8 mouse cellular contexts compared by ENCODE assay signal in the genomic region with DNA sequence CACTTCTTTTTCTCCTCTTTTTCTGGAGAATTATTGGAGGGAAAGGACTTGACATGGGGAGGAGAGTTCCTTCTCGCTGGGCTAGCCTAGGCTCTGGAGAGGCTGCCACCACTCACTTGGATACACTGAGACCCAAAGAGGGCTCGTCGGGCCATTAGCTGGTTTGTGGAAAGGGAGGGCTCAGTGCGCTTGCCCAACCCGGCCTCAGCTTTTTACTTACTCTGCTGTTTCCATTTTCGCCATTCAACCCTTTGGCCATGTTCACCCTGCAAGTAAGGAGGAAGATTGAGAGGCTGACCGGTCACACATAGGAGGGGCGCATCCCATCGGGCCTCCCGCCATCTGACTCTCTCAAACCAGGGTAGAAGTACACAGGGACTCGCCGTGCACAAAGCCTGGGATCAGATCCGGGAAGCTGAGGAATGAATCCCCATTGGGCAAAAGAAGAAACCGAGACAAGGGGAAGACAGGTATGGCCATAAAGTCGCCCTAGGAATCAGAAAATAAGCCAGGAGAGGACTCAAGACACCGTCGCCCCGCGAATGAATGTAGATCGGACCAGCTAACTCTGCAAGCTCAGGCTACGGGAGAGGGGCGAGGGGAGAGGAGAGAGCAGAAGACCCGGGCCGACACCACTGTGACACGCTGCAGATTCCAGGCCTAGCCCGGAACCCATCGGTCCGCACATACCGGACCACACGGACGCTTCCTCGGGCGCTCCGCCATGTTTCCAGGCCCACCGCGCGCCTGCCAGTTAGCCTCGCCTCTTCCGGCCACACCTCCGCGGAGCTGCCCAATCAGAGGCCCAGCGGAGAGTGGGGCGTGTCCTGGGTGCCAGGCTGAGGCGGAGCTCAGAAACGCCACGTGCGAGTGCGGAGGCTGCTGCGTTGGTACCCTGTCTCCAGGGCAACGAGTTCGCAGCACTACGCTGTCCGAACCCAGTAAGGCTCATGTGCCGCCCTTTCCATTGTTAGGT. TPM values are rescaled to one million over a fixed set of nuclear protein-coding genes. Genes with fewer than 3 reads are reported as not detected.
DNase-seq lines count a peak whose midpoint lies in the region; ATAC-seq and TF ChIP-seq lines count a peak whose summit lies in the region.

Spout1 (minus strand) TSS at position 760 of the 976 bp plus-strand sequence.

- peaks cover 43% of the 10 kb centered on the region for H3K36me3 ChIP-seq in embryonic facial prominence, embryonic 15.5 days
- peaks cover 36% of the 10 kb centered on the region for H3K36me3 ChIP-seq in limb, embryonic 14.5 days (ENCODE audit: control insufficient read depth, insufficient read depth, low read length)
- peaks cover 35% of the 10 kb centered on the region for H3K36me3 ChIP-seq in midbrain, postnatal 0 days (ENCODE audit: insufficient read depth, low read length)

- 2% methylated on average over 54 of the region's 54 CpGs for WGBS in bone marrow, adult 2 months
- 2% methylated on average over 54 of the region's 54 CpGs for WGBS in embryonic facial prominence, embryonic 15.5 days
- 3% methylated on average over 49 of the region's 54 CpGs for WGBS in limb, embryonic 14.5 days
- 4% methylated on average over 49 of the region's 54 CpGs for WGBS in midbrain, postnatal 0 days

- peak within 1 kb of the TSS; percentile 77 for H3K9ac ChIP-seq in embryonic facial prominence, embryonic 15.5 days
- peak within 1 kb of the TSS; percentile 78 for H3K9ac ChIP-seq in limb, embryonic 14.5 days (ENCODE audit: low read depth, low read length, severe bottlenecking)
- H3K9ac ChIP-seq in midbrain, postnatal 0 days (replicated peaks; ENCODE audit: low read length, poor library complexity, severe bottlenecking): peak within 1 kb of the TSS; percentile 73

- H3K4me2 ChIP-seq in embryonic facial prominence, embryonic 15.5 days (replicated peaks): peak within 1 kb of the TSS; percentile 85
- peak within 1 kb of the TSS; percentile 75 for H3K4me2 ChIP-seq in limb, embryonic 14.5 days (replicated peaks; ENCODE audit: low read depth, low read length, severe bottlenecking)
- peak within 1 kb of the TSS; percentile 63 for H3K4me2 ChIP-seq in midbrain, postnatal 0 days (ENCODE audit: low read depth, low read length, poor library complexity, severe bottlenecking)

- peaks cover 3% of the 10 kb centered on the region; the same call in 1 of the 2 replicates for H3K4me1 ChIP-seq in bone marrow, adult 2 months (ENCODE audit: control insufficient read depth, insufficient read depth, low read length)
- peaks cover 10% of the 10 kb centered on the region for H3K4me1 ChIP-seq in embryonic facial prominence, embryonic 15.5 days
- peaks cover 8% of the 10 kb centered on the region for H3K4me1 ChIP-seq in limb, embryonic 14.5 days (ENCODE audit: control insufficient read depth, insufficient read depth, low read length)
- H3K4me1 ChIP-seq in midbrain, postnatal 0 days (ENCODE audit: insufficient read depth, low read length): peaks cover 8% of the 10 kb centered on the region

- peak; percentile 97 for ATAC-seq in embryonic facial prominence, embryonic 15.5 days (ENCODE audit: insufficient number of reproducible peaks, low FRiP score, low TSS enrichment, low read depth)
- peak; percentile 97 for ATAC-seq in limb, embryonic 14.5 days (ENCODE audit: low FRiP score, low read depth)
- peak; percentile 98 for ATAC-seq in midbrain, postnatal 0 days (ENCODE audit: low FRiP score)

- no peaks in the 10 kb centered on the region; the same call in 1 of the 2 replicates for H3K9me3 ChIP-seq in embryonic facial prominence, embryonic 15.5 days (replicated peaks)
- no peaks in the 10 kb centered on the region for H3K9me3 ChIP-seq in limb, embryonic 14.5 days (ENCODE audit: control insufficient read depth, low read length)
- no peaks in the 10 kb centered on the region for H3K9me3 ChIP-seq in midbrain, postnatal 0 days (ENCODE audit: low read length)

- peak; percentile 76; the same call in 1 of the 2 replicates for TF ChIP-seq POLR2A in bone marrow, adult 2 months (IDR thresholded peaks at IDR 0.05; ENCODE audit: borderline replicate concordance, control insufficient read depth, low read depth, low read length)
- TF ChIP-seq POLR2A in limb, embryonic 14.5 days (IDR thresholded peaks at IDR 0.05; ENCODE audit: borderline replicate concordance, extremely low read depth, insufficient read depth, insufficient read length): no peak

- DNase-seq in 416B (ENCODE audit: low read depth): peak; percentile 97
- DNase-seq in heart, adult 8-10 months (ENCODE audit: low spot score): peak; percentile 93
- peak; percentile 96 for DNase-seq in kidney, adult 9 months
- peak; percentile 95 for DNase-seq in limb, embryonic 14.5 days (ENCODE audit: low spot score)
- DNase-seq in midbrain, postnatal 0 days (ENCODE audit: low spot score): peak; percentile 98
- DNase-seq in spleen, postnatal 14 days (ENCODE audit: low spot score in 2 of 2): peak; percentile 84 to 92

- peak within 1 kb of the TSS; percentile 88 for H3K4me3 ChIP-seq in bone marrow, adult 2 months (replicated peaks; ENCODE audit: control insufficient read depth, low read depth, low read length)
- H3K4me3 ChIP-seq in embryonic facial prominence, embryonic 15.5 days (replicated peaks): peak within 1 kb of the TSS; percentile 78
- peak within 1 kb of the TSS; percentile 79 for H3K4me3 ChIP-seq in limb, embryonic 14.5 days (replicated peaks; ENCODE audit: low read length)
- peak within 1 kb of the TSS; percentile 53 for H3K4me3 ChIP-seq in midbrain, postnatal 0 days (ENCODE audit: low read depth, low read length)

- no peaks in the 10 kb centered on the region for H3K27me3 ChIP-seq in embryonic facial prominence, embryonic 15.5 days
- H3K27me3 ChIP-seq in limb, embryonic 14.5 days (ENCODE audit: control insufficient read depth, insufficient read depth, low read length): no peaks in the 10 kb centered on the region
- H3K27me3 ChIP-seq in midbrain, postnatal 0 days (ENCODE audit: insufficient read depth, low read length): no peaks in the 10 kb centered on the region

- no peak for TF ChIP-seq CTCF in bone marrow, adult 2 months (IDR thresholded peaks at IDR 0.05; ENCODE audit: control insufficient read depth, insufficient read depth, low read length)
- TF ChIP-seq CTCF in midbrain, postnatal 0 days (IDR thresholded peaks at IDR 0.05): no peak

- no peak within 1 kb of the TSS for H3K27ac ChIP-seq in bone marrow, adult 2 months (ENCODE audit: control insufficient read depth, insufficient read depth, low read depth, low read length, poor library complexity)
- H3K27ac ChIP-seq in embryonic facial prominence, embryonic 15.5 days (replicated peaks): no peak within 1 kb of the TSS
- 0 out of 2 replicates have a peak within 1 kb of the TSS, but pooled peaks have one; percentile 20 for H3K27ac ChIP-seq in limb, embryonic 14.5 days (replicated peaks; ENCODE audit: low read depth, low read length)
- peak within 1 kb of the TSS; percentile 38 for H3K27ac ChIP-seq in midbrain, postnatal 0 days (ENCODE audit: low read depth, low read length)

RNA-seq across cellular contexts. Expression of gene Spout1, which starts in this region (rescaled TPM):
- polyA plus RNA-seq in bone marrow, adult 2 months (2011; ENCODE audit: insufficient read depth, insufficient read length, low replicate concordance, missing spikeins): 11.0 and 24.6 TPM in 2 replicates
- polyA plus RNA-seq in embryonic facial prominence, embryonic 15.5 days (2015; fragmentation: Nextera tagmentation; extraction: Ambion mirVana): 75.8 and 77.2 TPM in 2 replicates
- total RNA-seq in heart, adult 8-10 months (2022): 1 to 10 TPM; 5.3 to 6.3 (median 6.0) TPM
- polyA plus RNA-seq in limb, embryonic 14.5 days (2012; rRNA removed): 69.1 and 73.7 TPM in 2 replicates
- 75.6 and 79.9 TPM in 2 replicates for polyA plus RNA-seq in limb, embryonic 14.5 days (2014; fragmentation: Nextera tagmentation; extraction: Ambion mirVana)
- total RNA-seq in midbrain, postnatal 0 days (2014; rRNA removed): 38.4 and 47.6 TPM in 2 replicates
- polyA plus RNA-seq in midbrain, postnatal 0 days (2015; fragmentation: Nextera tagmentation; extraction: Ambion mirVana): 55.9 and 60.8 TPM in 2 replicates

Comparison
In these comparisons a context has a peak if more than half of its experiments do, and no peak if none do; other contexts are left out.
1. H3K27ac ChIP-seq: peak in limb, embryonic 14.5 days (single experiment) and midbrain, postnatal 0 days (single experiment); none in bone marrow, adult 2 months (single experiment) and embryonic facial prominence, embryonic 15.5 days (single experiment).
2. Peak in every context shown above with its lines, with median percentiles within 50 percentile points of each other: DNase-seq, H3K4me3 ChIP-seq, ATAC-seq, H3K4me2 ChIP-seq and H3K9ac ChIP-seq.